ENCODE assay signal across 8 mouse cellular contexts in the genomic region with DNA sequence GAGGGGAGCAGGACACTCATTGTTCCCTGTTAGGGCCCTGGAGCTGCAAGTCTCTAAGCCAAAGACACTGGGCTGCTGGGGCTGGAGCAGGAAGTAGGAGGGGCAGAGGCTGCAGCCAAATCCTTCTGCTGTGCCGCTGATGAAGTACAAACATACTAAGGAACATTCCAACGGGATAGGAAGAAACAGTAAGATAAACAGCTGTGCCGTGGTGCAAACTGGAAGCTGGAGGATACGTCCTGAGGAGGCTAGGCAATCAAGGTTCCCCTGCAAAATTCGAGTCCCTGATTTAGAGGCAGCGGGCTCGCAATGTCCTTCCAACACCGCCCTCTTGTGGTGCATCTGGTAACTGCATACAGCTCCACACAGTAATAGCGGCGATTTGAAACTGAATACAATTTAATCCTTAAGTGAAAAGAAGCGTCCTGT. TPM values are rescaled to one million over a fixed set of nuclear protein-coding genes. Genes with fewer than 3 reads are reported as not detected.
DNase-seq lines count a peak whose midpoint lies in the region; ATAC-seq lines count a peak whose summit lies in the region.

No protein-coding gene starts in this region.

- H3K27ac ChIP-seq in hindbrain, embryonic 16.5 days (ENCODE audit: low read depth, low read length), result no peak overlapping the region

- WGBS in hindbrain, embryonic 16.5 days, result under 1% methylated on average over 11 of the region's 11 CpGs

- no peaks in the 10 kb centered on the region for H3K36me3 ChIP-seq in hindbrain, embryonic 16.5 days (ENCODE audit: control insufficient read depth, insufficient read depth, low read length)

- no peaks in the 10 kb centered on the region for H3K9me3 ChIP-seq in hindbrain, embryonic 16.5 days (ENCODE audit: control insufficient read depth, low read length)

- no peaks in the 10 kb centered on the region for H3K4me1 ChIP-seq in hindbrain, embryonic 16.5 days (ENCODE audit: control insufficient read depth, insufficient read depth, low read depth, low read length)

- peak overlapping the region; percentile 58 for H3K4me2 ChIP-seq in hindbrain, embryonic 16.5 days (ENCODE audit: low read length)

- H3K27me3 ChIP-seq in hindbrain, embryonic 16.5 days (replicated peaks; ENCODE audit: control insufficient read depth, insufficient read depth, low read length), result 0 out of 2 replicates have a peak, but pooled peaks cover 2% of the 10 kb centered on the region

- DNase-seq in R1 (ENCODE audit: low read depth, low spot score), result peak; percentile 67
- peak; percentile 90 to 95 for DNase-seq in cerebellum, postnatal 25 days
- peak; percentile 87 for DNase-seq in gastrocnemius, adult 18-20 months (ENCODE audit: low spot score)
- DNase-seq in left cerebral cortex, adult 11 months (ENCODE audit: low spot score), result peak; percentile 64
- peak; percentile 85 to 93 for DNase-seq in right cerebral cortex, postnatal 10 days (ENCODE audit: low spot score in 2 of 2)
- peak; percentile 88 for DNase-seq in urinary bladder, postnatal 14 days (ENCODE audit: low spot score)

- peak overlapping the region; percentile 31 for H3K4me3 ChIP-seq in hindbrain, embryonic 16.5 days (ENCODE audit: low read length)

- H3K9ac ChIP-seq in hindbrain, embryonic 16.5 days (ENCODE audit: low read depth, low read length), result 0 out of 2 replicates have a peak overlapping the region, but pooled peaks have one; percentile 36

- ATAC-seq in hindbrain, embryonic 16.5 days, result peak; percentile 79; the same call in 1 of the 2 replicates
- peak; percentile 67 for ATAC-seq in megakaryocyte, adult 5-6 weeks (ENCODE audit: poor library complexity, severe bottlenecking)

RNA-seq across cellular contexts. Expression of a gene that starts 39.3 kb away (rescaled TPM):
- not detected for total RNA-seq in gastrocnemius, adult 18-20 months (2021)
- polyA plus RNA-seq in hindbrain, embryonic 16.5 days (2015; fragmentation: Nextera tagmentation; extraction: Ambion mirVana), result 2.1 and 2.2 TPM in 2 replicates
- total RNA-seq in megakaryocyte, adult 5-6 weeks (2015), result not detected in 2 replicates
- total RNA-seq in megakaryocyte, adult 5-6 weeks (2017), result not detected in 2 replicates

RNA-seq across cellular contexts. Expression of a gene that starts 39.5 kb away (rescaled TPM):
- total RNA-seq in gastrocnemius, adult 18-20 months (2021), result 1 to 10 TPM; 4.3 to 4.7 TPM
- 62.6 and 73.1 TPM in 2 replicates for polyA plus RNA-seq in hindbrain, embryonic 16.5 days (2015; fragmentation: Nextera tagmentation; extraction: Ambion mirVana)
- total RNA-seq in megakaryocyte, adult 5-6 weeks (2015), result 0.62 and 0.75 TPM in 2 replicates
- total RNA-seq in megakaryocyte, adult 5-6 weeks (2017), result 0.16 and 0.48 TPM in 2 replicates
